Mouse (Mus musculus) cerebellum, postnatal 14 days (tissue): ENCODE data around the gene Mat2b.

Experiments used
- DNase-seq, 2 experiments: peaks; one replicate each; pipeline ENCODE4 v3.0.0; 2021; ENCODE audit warnings: mixed read lengths in 2 of 2

Gene Mat2b

DNA sequence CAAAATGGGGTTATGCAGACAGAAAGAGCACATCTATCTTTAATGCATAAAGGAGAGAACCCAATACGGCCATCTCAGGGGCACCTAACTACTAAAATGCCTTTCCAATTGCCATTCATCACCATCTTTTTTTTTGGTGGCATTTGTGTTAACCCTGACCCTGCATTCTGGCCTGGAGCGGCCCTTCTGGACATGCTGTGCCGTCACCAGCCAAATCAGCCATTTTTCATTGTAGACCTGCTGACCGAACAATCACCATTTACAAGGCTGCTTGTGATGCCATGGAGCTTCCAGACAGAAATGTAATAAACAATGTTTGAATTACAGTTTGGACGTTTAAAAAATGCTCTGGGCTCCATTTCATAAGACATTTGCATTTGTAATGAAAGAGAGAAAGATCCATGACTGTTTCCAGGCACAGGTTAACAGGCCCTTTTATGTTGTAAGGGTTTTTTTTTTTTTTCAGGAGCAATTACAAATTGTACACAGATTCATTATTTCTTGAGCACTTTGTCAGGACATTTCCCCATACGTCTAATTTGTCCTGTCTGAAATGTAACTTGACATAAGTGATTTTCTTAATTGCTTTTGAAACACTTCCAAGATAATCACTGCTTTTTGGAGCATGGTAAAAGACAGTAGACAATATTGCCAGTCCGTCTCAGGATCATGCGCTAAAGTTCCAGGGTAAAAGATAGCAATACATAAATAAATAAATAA is 45.1 kb downstream of the Mat2b start:
- DNase-seq: peak; percentile 26 to 33

DNA sequence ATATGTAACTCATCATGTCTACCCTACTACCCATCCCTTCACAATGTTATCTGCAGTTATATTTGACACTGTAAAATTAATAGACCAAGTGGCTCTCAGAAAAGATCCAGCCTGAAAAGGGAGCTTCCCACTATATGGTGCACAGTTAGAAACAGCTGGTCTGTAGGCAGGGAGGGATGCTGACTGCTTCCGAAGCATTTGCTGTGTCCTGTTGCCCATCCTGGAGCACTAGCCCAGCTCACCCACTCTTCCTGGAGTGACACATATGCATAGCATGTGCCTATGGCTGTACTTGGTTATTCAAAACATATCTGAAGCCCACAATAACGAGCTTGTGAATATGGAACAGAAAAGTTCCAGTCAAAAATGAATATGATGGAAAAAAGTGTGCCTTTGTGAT is 47.8 kb downstream of the Mat2b start:
- no peak for DNase-seq
